Mouse (Mus musculus): ENCODE data around the gene Gm17651. TPM values are rescaled to one million over a fixed set of nuclear protein-coding genes. Genes with fewer than 3 reads are reported as not detected.
A peak's percentile ranks its signal among the peaks of the same experiment; 100 is the strongest.

Gene Gm17651
- polyA plus RNA-seq, 1 experiment from 2014 or later: not detected

GRCm38 (mm10) chr3:97631258-97631860 is 43.1 kb downstream of the Gm17651 start:
- no peaks in the 10 kb centered on the region for H3K36me3 ChIP-seq (ENCODE audit: insufficient read depth)
- H3K27me3 ChIP-seq (ENCODE audit: insufficient read depth, low read length): no peaks in the 10 kb centered on the region
- H3K4me2 ChIP-seq: no peak overlapping the region
- 76% methylated on average over 8 of the region's 8 CpGs for whole genome bisulfite sequencing
- H3K4me1 ChIP-seq (ENCODE audit: insufficient read depth): no peaks in the 10 kb centered on the region
- ATAC-seq (ENCODE audit: insufficient read depth): no peak
- no peak for TF ChIP-seq CTCF (IDR thresholded peaks at IDR 0.05; ENCODE audit: low read depth)
- DNase-seq: no peak
- H3K9ac ChIP-seq: no peak overlapping the region
- H3K9me3 ChIP-seq (ENCODE audit: low read depth, low read length): no peaks in the 10 kb centered on the region
- H3K27ac ChIP-seq (ENCODE audit: low read depth): no peak overlapping the region
- no peak overlapping the region for H3K4me3 ChIP-seq (ENCODE audit: low read depth, low read length)

- H3K4me3 ChIP-seq (ENCODE audit: low read depth, low read length): no peak overlapping the region
- no peak overlapping the region for H3K9ac ChIP-seq
- H3K27me3 ChIP-seq (ENCODE audit: insufficient read depth, low read length): no peaks in the 10 kb centered on the region
- H3K4me1 ChIP-seq (ENCODE audit: insufficient read depth): no peaks in the 10 kb centered on the region
- 90% methylated on average over 4 of the region's 4 CpGs for WGBS
- no peak for TF ChIP-seq CTCF (IDR thresholded peaks at IDR 0.05; ENCODE audit: low read depth)
- H3K36me3 ChIP-seq (ENCODE audit: insufficient read depth): no peaks in the 10 kb centered on the region
- no peak overlapping the region for H3K27ac ChIP-seq (ENCODE audit: low read depth)
- ATAC-seq (ENCODE audit: insufficient read depth) (no peak), DNase-seq (no peak)
- no peak overlapping the region for H3K4me2 ChIP-seq
- H3K9me3 ChIP-seq (ENCODE audit: low read depth, low read length): no peaks in the 10 kb centered on the region
Measured at GRCm38 (mm10) chr3:97630746-97631145, 43.7 kb downstream of the Gm17651 start.

- Histone ChIP-seq H3K9ac (no peak overlapping the region), H3K4me2 (no peak overlapping the region), H3K4me1 (ENCODE audit: insufficient read depth) (no peaks in the 10 kb centered on the region), H3K27me3 (ENCODE audit: insufficient read depth, low read length) (no peaks in the 10 kb centered on the region), H3K9me3 (ENCODE audit: low read depth, low read length) (no peaks in the 10 kb centered on the region), H3K36me3 (ENCODE audit: insufficient read depth) (no peaks in the 10 kb centered on the region), H3K4me3 (ENCODE audit: low read depth, low read length) (no peak overlapping the region), H3K27ac (ENCODE audit: low read depth) (no peak overlapping the region)
- 69% methylated on average over 4 of the region's 4 CpGs for WGBS
- no peak for DNase-seq
- no peak for ATAC-seq (ENCODE audit: insufficient read depth)
- no peak for TF ChIP-seq CTCF (IDR thresholded peaks at IDR 0.05; ENCODE audit: low read depth)
Measured at GRCm38 (mm10) chr3:97629941-97630340, 44.6 kb downstream of the Gm17651 start.

DNA sequence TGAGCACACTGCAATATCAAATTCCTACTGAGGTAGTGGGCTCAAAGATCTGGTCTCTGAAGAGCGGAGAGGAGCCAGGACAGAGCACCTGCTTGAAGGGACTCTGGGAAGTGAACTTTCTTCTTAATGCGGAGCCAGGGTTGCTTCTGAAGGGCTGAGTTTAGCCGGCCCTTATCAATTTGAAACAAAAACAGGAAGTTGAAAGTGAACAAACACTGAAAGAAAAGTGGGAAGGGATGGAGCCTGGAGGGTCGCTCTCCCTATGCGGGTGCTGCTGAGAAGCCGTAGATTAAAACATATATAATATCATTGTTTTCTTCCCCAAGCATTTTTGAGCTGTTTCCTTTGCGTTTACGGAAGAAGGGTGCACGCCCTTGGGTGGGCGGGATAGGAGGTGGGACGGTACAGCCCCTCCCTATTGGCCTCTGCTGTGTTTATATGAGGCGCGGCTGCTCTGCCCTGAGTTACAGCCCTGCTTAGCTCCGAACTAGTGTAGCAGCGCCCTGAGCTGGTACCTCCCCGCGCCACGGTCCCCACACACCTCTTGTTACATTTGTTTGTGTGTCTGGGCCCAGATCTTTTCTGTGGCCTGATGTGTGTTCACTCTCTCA is 46.0 kb downstream of the Gm17651 start, which contains the start of gene Fmo5:
TSS of gene Fmo5 (plus strand) at position 414 of the 611 bp plus-strand sequence.
- H3K4me1 ChIP-seq (ENCODE audit: insufficient read depth): no peaks in the 10 kb centered on the region
- no peak for TF ChIP-seq CTCF (IDR thresholded peaks at IDR 0.05; ENCODE audit: low read depth)
- 2% methylated on average over 18 of the region's 18 CpGs for WGBS
- DNase-seq (peak; percentile 79), ATAC-seq (ENCODE audit: insufficient read depth) (peak; percentile 98)
- peak within 1 kb of the TSS; percentile 75 for H3K4me2 ChIP-seq
- H3K36me3 ChIP-seq (ENCODE audit: insufficient read depth): no peaks in the 10 kb centered on the region
- H3K27me3 ChIP-seq (ENCODE audit: insufficient read depth, low read length): no peaks in the 10 kb centered on the region
- H3K4me3 ChIP-seq (ENCODE audit: low read depth, low read length): peak within 1 kb of the TSS; percentile 41
- no peak within 1 kb of the TSS for H3K27ac ChIP-seq (ENCODE audit: low read depth)
- peak within 1 kb of the TSS; percentile 56 for H3K9ac ChIP-seq
- H3K9me3 ChIP-seq (ENCODE audit: low read depth, low read length): no peaks in the 10 kb centered on the region

DNA sequence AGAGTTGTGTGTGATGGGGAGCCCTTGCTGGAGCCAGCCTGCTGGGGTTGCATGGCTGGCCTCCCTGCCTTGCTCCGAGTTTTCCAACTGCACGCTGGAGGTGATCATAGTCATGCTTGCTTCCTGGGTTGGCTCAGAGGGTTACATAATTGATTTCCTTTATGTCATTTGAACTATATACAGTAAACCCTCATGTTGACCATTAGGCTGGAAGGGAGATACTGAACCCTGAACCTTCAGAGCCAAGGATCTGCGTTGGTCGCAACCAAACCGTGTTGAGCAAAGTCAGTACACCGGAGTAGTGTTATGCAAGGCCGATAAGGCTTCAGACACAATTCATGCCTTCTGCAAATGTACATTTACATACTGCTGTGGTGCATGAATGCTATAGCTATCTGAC is 46.6 kb downstream of the Gm17651 start:
- WGBS: 64% methylated on average over 7 of the region's 7 CpGs

GRCm38 (mm10) chr3:97624611-97625010 is 49.9 kb downstream of the Gm17651 start:
- H3K9ac ChIP-seq: no peak overlapping the region
- TF ChIP-seq CTCF (IDR thresholded peaks at IDR 0.05; ENCODE audit: low read depth): no peak
- WGBS: 52% methylated on average over 2 of the region's 2 CpGs
- no peak overlapping the region for H3K4me2 ChIP-seq
- H3K27me3 ChIP-seq (ENCODE audit: insufficient read depth, low read length): no peaks in the 10 kb centered on the region
- no peaks in the 10 kb centered on the region for H3K36me3 ChIP-seq (ENCODE audit: insufficient read depth)
- H3K27ac ChIP-seq (ENCODE audit: low read depth): no peak overlapping the region
- H3K9me3 ChIP-seq (ENCODE audit: low read depth, low read length): no peaks in the 10 kb centered on the region
- DNase-seq (no peak), ATAC-seq (ENCODE audit: insufficient read depth) (no peak)
- H3K4me3 ChIP-seq (ENCODE audit: low read depth, low read length): no peak overlapping the region
- H3K4me1 ChIP-seq (ENCODE audit: insufficient read depth): no peaks in the 10 kb centered on the region

More for the DNA sequence above, 46.6 kb downstream of the Gm17651 start:
- Histone ChIP-seq H3K9ac (no peak overlapping the region), H3K4me3 (ENCODE audit: low read depth, low read length) (peak overlapping the region; percentile 41; the same call in 1 of the 2 replicates), H3K9me3 (ENCODE audit: low read depth, low read length) (no peaks in the 10 kb centered on the region), H3K4me1 (ENCODE audit: insufficient read depth) (no peaks in the 10 kb centered on the region), H3K36me3 (ENCODE audit: insufficient read depth) (no peaks in the 10 kb centered on the region), H3K4me2 (peak overlapping the region; percentile 75), H3K27ac (ENCODE audit: low read depth) (no peak overlapping the region), H3K27me3 (ENCODE audit: insufficient read depth, low read length) (no peaks in the 10 kb centered on the region)
- no peak for TF ChIP-seq CTCF (IDR thresholded peaks at IDR 0.05; ENCODE audit: low read depth)
- ATAC-seq (ENCODE audit: insufficient read depth) (no peak; the same call in 1 of the 2 replicates), DNase-seq (no peak)

Small RNAs within 50 kb of the gene (microRNA-seq; reads per million reads assigned to microRNA genes)
- not detected for gene Mir7225 (ENCODE audit: borderline number of aligned reads)

Other genes with a start within 250 kb of the Gm17651 start
- gene Chd1l, start 64.5 kb downstream of the Gm17651 start, polyA plus RNA-seq (2014; fragmentation: Nextera tagmentation; extraction: Ambion mirVana): 16.5 and 16.6 TPM in 2 replicates
- 1.2 and 1.4 TPM in 2 replicates for gene Fmo5, start 45.9 kb downstream of the Gm17651 start, polyA plus RNA-seq (2014; fragmentation: Nextera tagmentation; extraction: Ambion mirVana)
- 4.4 and 4.6 TPM in 2 replicates for gene Prkab2, start 16.5 kb downstream of the Gm17651 start, polyA plus RNA-seq (2014; fragmentation: Nextera tagmentation; extraction: Ambion mirVana)
- 20.1 and 22.1 TPM in 2 replicates for gene Pde4dip, start 214.0 kb upstream of the Gm17651 start, polyA plus RNA-seq (2014; fragmentation: Nextera tagmentation; extraction: Ambion mirVana)
- gene Sec22b, start 226.5 kb upstream of the Gm17651 start, polyA plus RNA-seq (2014; fragmentation: Nextera tagmentation; extraction: Ambion mirVana): 158 and 160 TPM in 2 replicates

Data from lung, embryonic 14.5 days (tissue).